Mouse (Mus musculus) embryo, embryonic 11.5 days (tissue): ENCODE results near the gene Anapc16.
A peak's percentile ranks its signal among the peaks of the same experiment; 100 is the strongest.

Experiments
- DNase-seq: peaks from one replicate; pipeline ENCODE4 v3.0.0-alpha.2; 2012; ENCODE audit warnings: low read depth, low spot score

Anapc16 gene

DNA sequence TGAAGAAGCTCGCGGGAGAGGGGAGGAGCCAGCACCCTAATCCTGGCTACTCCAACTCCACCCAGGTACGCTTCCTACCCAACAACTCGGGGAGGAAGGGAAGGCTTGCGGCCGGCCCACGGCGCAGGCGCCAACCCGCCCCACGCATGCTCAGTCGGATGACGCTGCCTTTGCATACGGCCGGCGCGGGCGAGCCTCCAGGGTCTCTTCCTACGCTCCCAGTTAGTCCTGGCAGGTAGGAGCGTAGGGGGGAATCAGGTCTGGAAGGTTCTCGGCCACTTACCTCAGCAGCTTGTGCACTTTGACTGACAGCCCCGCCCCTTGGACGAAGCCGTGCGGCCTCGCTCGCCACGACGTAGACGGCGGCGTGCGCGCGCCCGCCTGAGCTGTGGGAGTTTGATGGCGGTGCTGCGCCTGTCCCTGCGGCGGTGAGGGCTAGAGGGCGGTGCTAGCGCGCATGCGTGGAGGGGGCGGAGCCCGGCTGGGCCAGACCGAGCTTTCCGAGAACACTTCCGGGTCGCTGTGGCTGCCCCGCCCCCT lies at the start of gene Anapc16, which contains the start of gene Ascc1:
Gene Anapc16 (minus strand): TSS at position 463 of the 540 bp plus-strand sequence.
Gene Ascc1 (plus strand): TSS at position 133 of the 540 bp plus-strand sequence.
- DNase-seq = peak; percentile 96

DNA sequence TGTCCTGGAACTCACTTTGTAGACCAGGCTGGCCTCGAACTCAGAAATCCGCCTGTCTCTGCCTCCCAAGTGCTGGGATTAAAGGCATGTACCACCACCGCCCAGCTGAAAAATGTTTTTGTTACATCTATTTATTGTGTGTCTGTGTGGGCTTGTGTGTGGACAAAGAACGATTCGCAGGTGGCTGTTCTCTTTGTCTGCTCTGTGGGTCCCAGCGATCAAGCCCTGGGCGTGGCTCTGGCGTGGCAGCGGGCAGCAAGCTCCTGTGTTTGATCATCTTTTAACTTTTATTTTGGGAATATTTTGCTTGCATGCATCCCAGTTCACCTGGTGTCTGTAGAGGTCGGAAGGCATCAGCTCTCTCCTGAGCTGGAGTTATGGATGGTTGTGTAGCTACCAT lies 47.6 kb upstream of the Anapc16 start:
- no peak for DNase-seq

DNA sequence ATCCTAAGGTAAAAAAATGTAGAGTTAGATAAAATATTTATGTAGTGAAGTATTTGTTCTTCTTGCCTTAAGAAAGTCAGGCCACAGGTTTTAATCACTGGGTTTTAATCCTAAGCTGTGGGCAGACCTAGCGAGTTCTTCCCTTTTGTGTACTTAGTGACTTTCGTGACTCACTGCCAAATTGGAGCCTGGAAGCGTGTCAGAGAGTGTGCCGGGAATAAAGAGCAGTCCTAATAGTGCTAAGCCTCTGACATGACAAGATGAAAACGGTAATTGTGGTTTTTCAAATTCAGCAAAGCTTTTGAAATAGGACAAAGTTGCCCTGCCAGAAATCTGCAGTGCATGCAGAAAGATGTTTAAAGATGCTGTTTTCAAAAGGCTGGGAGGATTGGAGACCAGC lies 43.8 kb upstream of the Anapc16 start:
- no peak for DNase-seq

DNA sequence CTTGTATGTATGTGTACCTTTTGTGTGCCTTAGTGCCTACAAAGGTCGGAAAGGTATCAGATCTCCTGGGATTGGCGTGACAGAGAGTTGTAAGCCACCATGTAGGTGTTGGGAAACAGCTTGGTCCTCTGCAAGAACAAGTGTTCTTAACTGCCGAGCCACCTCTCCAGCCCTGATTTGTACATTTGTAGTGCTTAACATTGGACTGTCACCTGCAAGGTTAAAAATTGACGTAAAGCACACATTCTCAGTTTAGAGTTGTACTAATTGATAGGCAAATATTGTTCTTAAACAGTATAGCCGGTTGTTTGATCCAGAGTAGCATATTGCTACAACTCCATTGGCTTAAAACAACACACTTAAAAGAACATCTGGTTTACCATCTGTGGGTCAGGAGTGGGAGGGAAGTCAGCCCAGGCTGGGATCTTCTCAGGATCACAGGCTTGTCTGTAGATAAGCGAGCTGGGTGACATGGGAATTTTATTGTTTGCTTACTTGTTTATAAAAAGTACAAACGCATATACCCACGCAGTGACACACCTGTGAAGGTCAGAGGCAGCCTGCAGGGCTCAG lies 39.5 kb upstream of the Anapc16 start:
- DNase-seq = no peak

GRCm38 (mm10) chr10:60035744-60036143 lies 32.8 kb upstream of the Anapc16 start:
- no peak for DNase-seq

GRCm38 (mm10) chr10:60034621-60035020 lies 31.7 kb upstream of the Anapc16 start:
- no peak for DNase-seq

DNA sequence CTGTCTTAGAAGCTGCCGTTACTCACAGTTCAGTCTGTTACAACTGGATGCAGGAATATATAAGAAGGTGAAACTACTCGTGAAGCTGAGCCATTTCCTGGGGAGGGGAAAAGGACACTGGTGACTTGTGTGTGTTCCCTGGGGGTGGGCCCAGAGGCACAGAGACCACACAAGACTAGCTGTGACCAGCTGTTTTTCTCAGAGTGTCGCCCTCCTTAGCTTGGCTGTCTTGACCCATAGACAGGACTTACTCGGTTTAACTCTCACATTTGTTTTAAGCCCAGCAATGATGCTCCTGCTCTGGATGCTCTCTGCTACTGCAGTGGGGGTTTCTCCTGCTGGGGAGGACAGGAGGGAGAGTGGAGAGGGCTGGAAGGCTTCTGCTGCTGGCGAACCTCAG lies 30.1 kb upstream of the Anapc16 start:
- DNase-seq = no peak

DNA sequence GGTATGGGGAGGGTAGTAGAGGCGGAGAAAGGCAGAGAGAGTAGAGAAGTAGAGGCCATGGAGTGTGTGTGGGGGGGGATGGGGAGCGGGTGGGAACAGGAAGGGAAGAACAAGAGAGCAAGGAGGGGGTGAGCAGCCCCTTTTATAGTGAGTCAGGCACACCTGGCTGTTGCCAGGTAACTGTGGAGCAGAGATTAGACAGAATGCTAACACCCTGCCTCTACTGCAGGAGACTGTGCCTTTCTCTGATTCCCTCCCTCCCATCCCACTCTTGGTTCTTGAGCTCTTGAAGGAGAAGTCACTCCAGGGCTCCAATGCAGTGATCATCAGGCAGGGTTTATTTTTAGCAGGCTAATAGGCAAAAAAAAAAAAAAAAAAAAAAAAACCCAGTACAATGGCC lies 29.7 kb upstream of the Anapc16 start:
- DNase-seq = no peak

- no peak for DNase-seq
Observed at GRCm38 (mm10) chr10:60031985-60032384, 29.1 kb upstream of the Anapc16 start.

GRCm38 (mm10) chr10:60031562-60031961 lies 28.6 kb upstream of the Anapc16 start:
- no peak for DNase-seq

DNA sequence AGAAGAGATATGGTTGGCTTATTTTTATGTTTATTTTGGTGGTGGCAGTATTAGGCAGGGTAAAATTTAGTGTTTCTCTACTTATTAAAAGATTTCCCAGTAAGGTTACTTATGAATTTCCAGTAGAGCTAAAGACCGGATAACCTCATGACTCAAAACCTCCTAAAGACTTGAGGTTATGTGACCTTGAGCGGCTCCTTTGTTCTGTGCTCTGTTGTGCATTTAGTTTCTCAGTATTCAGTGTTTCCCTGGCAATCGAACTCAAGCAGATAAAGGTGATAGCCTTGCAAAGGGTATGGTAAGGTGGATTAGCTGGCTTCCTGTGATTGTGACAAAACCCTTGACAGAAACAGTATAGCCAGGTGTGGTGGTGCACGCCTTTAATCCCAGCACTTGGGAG lies 26.5 kb upstream of the Anapc16 start:
- DNase-seq = no peak

DNA sequence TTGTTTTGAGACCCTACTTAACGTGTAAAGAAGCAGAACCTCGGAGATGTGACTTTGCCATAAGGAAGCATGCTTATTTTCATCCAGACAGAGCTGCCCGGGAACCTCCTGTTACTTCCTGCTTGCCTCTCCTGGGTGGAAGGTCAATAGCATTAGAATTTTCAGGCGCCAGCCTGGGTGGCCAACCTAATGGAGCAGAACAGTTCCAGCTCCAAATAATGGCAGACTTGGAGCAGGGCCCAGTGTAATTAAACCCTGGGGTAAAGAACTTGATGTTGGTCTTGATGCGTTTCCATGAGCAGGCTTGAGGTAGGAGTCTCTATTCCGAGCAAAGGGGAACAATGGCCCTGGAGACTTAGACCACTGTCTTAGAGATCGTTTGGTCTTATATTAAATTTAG lies 26.0 kb upstream of the Anapc16 start:
- DNase-seq = no peak

DNA sequence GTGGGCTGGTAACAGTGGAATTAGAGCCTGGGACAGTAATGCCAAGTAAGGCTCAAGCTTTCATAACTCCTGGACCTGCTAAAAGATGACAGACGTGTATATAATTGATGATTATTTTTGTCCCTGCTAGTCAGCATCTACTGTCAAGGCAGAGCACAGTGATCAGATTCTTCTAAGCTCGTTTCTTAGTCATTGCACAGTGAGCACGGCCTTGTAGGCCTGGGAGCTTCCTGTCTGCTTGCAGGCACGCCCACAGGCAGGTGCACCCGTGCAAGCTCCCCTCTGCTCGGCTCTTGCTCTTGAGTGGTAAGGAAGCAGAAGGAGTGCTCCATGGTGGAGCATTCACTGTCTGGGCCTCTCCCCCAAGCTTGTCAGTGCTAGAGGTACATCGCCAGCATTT lies 25.2 kb upstream of the Anapc16 start:
- DNase-seq = no peak

- DNase-seq = no peak
Observed at GRCm38 (mm10) chr10:60027619-60028084, 24.7 kb upstream of the Anapc16 start.

DNA sequence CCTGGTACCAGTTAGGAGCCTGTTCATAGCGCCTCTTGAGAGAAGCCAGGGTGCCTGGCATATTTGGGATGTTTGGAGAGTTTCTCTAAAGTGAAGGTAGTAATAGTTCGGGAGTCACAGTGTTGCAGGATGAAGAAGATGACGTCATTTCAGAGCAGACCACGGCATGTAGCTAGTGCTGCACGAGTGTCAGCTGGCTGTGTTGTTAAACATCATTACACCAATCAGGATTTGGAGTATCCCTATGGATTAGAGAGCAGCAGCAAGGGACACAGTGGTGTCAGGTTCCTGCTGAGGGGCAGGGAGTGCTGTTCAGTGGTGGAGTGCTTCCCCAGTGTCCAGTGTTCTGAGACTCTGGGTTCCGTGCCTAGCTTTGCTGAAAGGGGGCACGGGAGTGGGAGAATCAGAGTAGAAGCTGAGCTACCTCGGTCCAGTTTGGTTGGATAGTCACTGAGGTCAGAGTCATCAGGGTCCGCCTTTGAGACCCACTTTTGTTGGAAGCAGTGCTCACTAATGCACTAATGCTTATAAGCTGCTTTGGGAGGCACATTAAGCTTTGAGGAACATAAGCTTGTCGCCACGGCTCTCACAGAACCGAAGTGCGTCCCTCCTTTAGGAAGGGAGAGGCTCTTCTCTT lies 23.9 kb upstream of the Anapc16 start:
- no peak for DNase-seq

- no peak for DNase-seq
Observed at GRCm38 (mm10) chr10:60023751-60024150, 20.8 kb upstream of the Anapc16 start.

- DNase-seq = no peak
Observed at GRCm38 (mm10) chr10:60019299-60019698, 16.4 kb upstream of the Anapc16 start.

GRCm38 (mm10) chr10:60016223-60016622 lies 13.3 kb upstream of the Anapc16 start:
- no peak for DNase-seq

DNA sequence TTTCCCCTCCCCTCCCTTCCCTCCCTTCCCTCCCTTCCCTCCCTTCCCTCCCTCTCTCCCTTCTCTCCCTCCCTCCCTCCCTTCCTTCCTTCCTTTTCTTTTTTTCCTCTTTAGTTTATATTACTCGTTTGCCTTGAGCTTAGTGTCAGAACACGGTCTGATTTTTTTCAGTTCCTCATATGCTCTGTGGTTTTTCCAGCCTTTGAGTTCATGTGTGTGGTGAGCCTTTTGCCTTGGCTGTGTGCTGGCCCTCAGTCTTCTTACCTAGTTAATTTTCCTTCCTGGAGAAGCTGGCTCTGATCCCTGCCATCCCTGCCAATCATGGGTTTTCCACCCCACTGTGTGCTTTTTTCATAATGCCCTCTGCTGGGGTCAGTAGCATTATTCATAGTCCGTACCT lies 6.2 kb upstream of the Anapc16 start:
- DNase-seq = no peak

- DNase-seq = no peak
Observed at GRCm38 (mm10) chr10:60005264-60005663, 2.3 kb upstream of the Anapc16 start.

GRCm38 (mm10) chr10:60003847-60004246 lies 912 bp upstream of the Anapc16 start:
- no peak for DNase-seq

DNA sequence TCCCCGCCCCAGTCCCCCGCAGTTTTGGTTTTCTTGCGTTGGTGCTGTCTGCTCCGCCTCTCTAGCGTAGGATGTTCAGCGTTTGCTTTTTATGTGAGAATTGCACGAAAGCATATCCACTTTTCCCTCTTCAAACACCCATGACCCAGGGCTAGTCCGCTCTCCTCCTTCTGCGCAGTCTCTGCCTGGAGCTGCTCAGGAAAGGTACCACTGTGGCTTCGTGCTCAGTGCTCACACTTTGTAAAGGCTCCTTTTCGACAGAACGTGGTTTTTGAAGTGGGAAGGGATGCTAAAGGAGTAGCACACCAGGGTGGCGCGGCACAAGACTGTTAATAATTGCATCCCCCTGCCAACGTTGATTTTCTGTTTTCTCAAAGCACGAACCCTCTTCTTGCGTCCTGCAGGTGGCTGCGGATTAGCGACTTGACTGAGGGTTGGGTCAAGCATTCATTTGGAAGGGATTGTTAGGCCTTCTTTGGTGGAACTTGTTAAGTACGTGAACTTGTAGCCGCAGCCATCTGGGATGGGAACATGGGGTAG lies 348 bp upstream of the Anapc16 start:
- DNase-seq = no peak

DNA sequence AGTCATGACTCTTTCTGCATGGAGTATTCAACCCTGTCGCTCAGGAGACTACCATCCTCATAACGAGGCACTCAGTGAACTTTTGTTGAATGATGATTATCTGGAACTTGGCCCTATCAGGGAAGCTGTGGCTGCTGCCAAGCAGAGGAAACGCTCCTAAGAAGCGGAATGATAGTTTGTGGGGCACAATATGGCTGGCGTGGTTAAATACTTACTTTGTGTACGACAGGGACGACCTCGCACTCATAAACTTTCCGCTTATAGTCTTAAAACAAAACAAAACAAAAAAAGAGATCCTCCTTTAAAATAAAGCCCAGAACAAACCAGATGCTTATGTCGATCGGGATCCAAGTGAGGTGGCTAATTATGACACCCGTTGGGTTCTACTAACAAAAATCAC lies 732 bp downstream of the Anapc16 start:
- no peak for DNase-seq
